ENCODE assay signal across 11 mouse cellular contexts in the genomic region with DNA sequence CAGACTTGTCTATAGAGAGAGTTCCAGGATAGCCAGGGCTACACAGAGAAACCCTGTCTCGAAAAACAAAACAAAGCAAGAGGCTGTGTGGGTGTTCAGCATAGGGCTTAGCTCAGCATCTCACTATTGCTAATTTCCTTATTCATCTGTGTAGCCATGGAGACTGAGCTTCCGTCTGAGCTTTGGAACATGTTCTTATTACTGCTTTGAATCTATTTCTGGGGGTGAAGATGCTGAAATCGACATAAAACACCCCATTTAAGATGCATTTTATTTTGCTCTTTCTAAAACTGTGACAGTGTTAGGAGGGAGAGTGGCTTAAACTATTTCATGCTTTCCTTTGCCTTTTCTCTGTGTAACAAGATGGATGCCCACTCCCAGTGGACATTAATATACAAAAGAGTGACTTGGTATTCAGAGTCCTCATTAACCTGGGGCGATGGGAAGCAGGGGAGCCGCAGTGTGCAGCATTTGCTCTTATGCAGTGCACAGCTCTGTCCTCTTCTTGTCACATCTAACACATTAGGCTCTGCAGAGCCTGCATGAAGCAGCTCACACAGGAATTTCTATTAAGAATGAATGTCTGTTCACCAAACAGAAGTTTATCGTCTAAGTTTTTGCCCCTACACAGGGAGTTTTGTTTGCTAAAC.
DNase-seq lines count a peak whose midpoint lies in the region; ATAC-seq and TF ChIP-seq lines count a peak whose summit lies in the region.
"Had no signal": no experiment of that assay in that cellular context is flagged by ENCODE, and none has a peak within 500 bp of the region (broad histone marks: within the 10 kb centered on the region; RNA-seq: fewer than 3 reads in every experiment).

No protein-coding gene starts in this region.

- peak; percentile 95 for ATAC-seq in forebrain, postnatal 0 days
- ATAC-seq in midbrain, embryonic 15.5 days (replicated peaks): peak; percentile 92

- peaks cover 15% of the 10 kb centered on the region for H3K4me1 ChIP-seq in forebrain, postnatal 0 days (ENCODE audit: insufficient read depth)
- peaks cover 23% of the 10 kb centered on the region for H3K4me1 ChIP-seq in midbrain, embryonic 15.5 days
- H3K4me1 ChIP-seq: limb, embryonic 13.5 days had no signal

- H3K4me2 ChIP-seq in forebrain, postnatal 0 days (ENCODE audit: low read depth): peak overlapping the region; percentile 11; the same call in 1 of the 2 replicates
- no peak overlapping the region for H3K4me2 ChIP-seq in midbrain, embryonic 15.5 days
- H3K4me2 ChIP-seq: limb, embryonic 13.5 days had no signal

- H3K4me3 ChIP-seq in forebrain, postnatal 0 days (ENCODE audit: low read depth, low read length): no peak overlapping the region
- H3K4me3 ChIP-seq in midbrain, embryonic 15.5 days: no peak overlapping the region
- H3K4me3 ChIP-seq: limb, embryonic 13.5 days had no signal

- WGBS in forebrain, postnatal 0 days: 12% methylated on average over 6 of the region's 6 CpGs
- WGBS in midbrain, embryonic 15.5 days: 17% methylated on average over 6 of the region's 6 CpGs

- TF ChIP-seq CTCF in forebrain, postnatal 0 days (IDR thresholded peaks at IDR 0.05; ENCODE audit: low read depth): no peak

- peak overlapping the region; percentile 80 for H3K27ac ChIP-seq in forebrain, postnatal 0 days (ENCODE audit: low read depth, low read length)
- peak overlapping the region; percentile 81 for H3K27ac ChIP-seq in midbrain, embryonic 15.5 days
- H3K27ac ChIP-seq: limb, embryonic 13.5 days; macrophage had no signal

- no peaks in the 10 kb centered on the region for H3K9me3 ChIP-seq in forebrain, postnatal 0 days (ENCODE audit: low read length)
- H3K9me3 ChIP-seq in midbrain, embryonic 15.5 days: no peaks in the 10 kb centered on the region
- H3K9me3 ChIP-seq: limb, embryonic 13.5 days had no signal

- 0 out of 2 replicates have a peak overlapping the region, but pooled peaks have one; percentile 40 for H3K9ac ChIP-seq in forebrain, postnatal 0 days
- no peak overlapping the region for H3K9ac ChIP-seq in midbrain, embryonic 15.5 days
- H3K9ac ChIP-seq: limb, embryonic 13.5 days had no signal

- peak; percentile 88 for DNase-seq in brain, adult 2 months (ENCODE audit: low read depth, low spot score)
- peak; percentile 69 for DNase-seq in forebrain, postnatal 0 days
- peak; percentile 27 to 40 for DNase-seq in layer of hippocampus, adult 8-10 months (ENCODE audit: low spot score in 2 of 2)
- no peak for DNase-seq in gastrocnemius, adult 18-20 months (ENCODE audit: low spot score)
- no peak for DNase-seq in thymus, adult 18-20 months
- no peak for DNase-seq in liver
- no peak for DNase-seq in kidney, postnatal 4 days
- DNase-seq: gastrocnemius, postnatal 10 days had no signal

- H3K36me3 ChIP-seq in forebrain, postnatal 0 days (ENCODE audit: insufficient read depth): no peaks in the 10 kb centered on the region
- no peaks in the 10 kb centered on the region for H3K36me3 ChIP-seq in midbrain, embryonic 15.5 days (replicated peaks)
- H3K36me3 ChIP-seq: limb, embryonic 13.5 days had no signal

- H3K27me3 ChIP-seq in forebrain, postnatal 0 days (ENCODE audit: insufficient read depth, low read length): no peaks in the 10 kb centered on the region
- H3K27me3 ChIP-seq in midbrain, embryonic 15.5 days (replicated peaks): no peaks in the 10 kb centered on the region
- H3K27me3 ChIP-seq: limb, embryonic 13.5 days had no signal

Comparison
In these comparisons a context has a peak if more than half of its experiments do, and no peak if none do; other contexts are left out.
1. DNase-seq: peak in brain, adult 2 months (single experiment), forebrain, postnatal 0 days (single experiment) and layer of hippocampus, adult 8-10 months (2 of 2); none in gastrocnemius, adult 18-20 months (single experiment), thymus, adult 18-20 months (0 of 2), liver (single experiment) and kidney, postnatal 4 days (0 of 2).